8 mouse cellular contexts compared by ENCODE assay signal in genomic region chr2:30285416-30286181, GRCm38 (mm10). TPM values are rescaled to one million over a fixed set of nuclear protein-coding genes. Genes with fewer than 3 reads are reported as not detected.
A peak's percentile ranks its signal among the peaks of the same experiment; 100 is the strongest.
DNase-seq lines count a peak whose midpoint lies in the region; ATAC-seq and TF ChIP-seq lines count a peak whose summit lies in the region.

No protein-coding gene starts in this region.

- H3K9ac ChIP-seq in CH12.LX (ENCODE audit: insufficient read depth, low read depth): peak overlapping the region; percentile 39
- H3K9ac ChIP-seq in embryonic facial prominence, embryonic 15.5 days: peak overlapping the region; percentile 67
- peak overlapping the region; percentile 85 for H3K9ac ChIP-seq in hindbrain, embryonic 14.5 days

- H3K79me2 ChIP-seq in CH12.LX (replicated peaks; ENCODE audit: control insufficient read depth, extremely low read depth, insufficient read depth, poor library complexity, severe bottlenecking): peaks cover 46% of the 10 kb centered on the region

- peaks cover under 1 to 32% of the 10 kb centered on the region in 2 experiments for H3K36me3 ChIP-seq in CH12.LX (replicated peaks in 1 of 2; ENCODE audit: control insufficient read depth in 1 of 2, insufficient read depth in 1 of 2, low read length in 1 of 2)
- H3K36me3 ChIP-seq in embryonic facial prominence, embryonic 15.5 days: peaks cover 5% of the 10 kb centered on the region; the same call in 1 of the 2 replicates
- H3K36me3 ChIP-seq in hindbrain, embryonic 14.5 days (replicated peaks; ENCODE audit: control insufficient read depth, insufficient read depth): 0 out of 2 replicates have a peak, but pooled peaks cover 11% of the 10 kb centered on the region

- 11% methylated on average over 38 of the region's 38 CpGs for WGBS in embryonic facial prominence, embryonic 15.5 days
- WGBS in hindbrain, embryonic 14.5 days: 16% methylated on average over 38 of the region's 38 CpGs

- peak overlapping the region; percentile 3; the same call in 1 of the 2 replicates for H3K27ac ChIP-seq in CH12.LX (ENCODE audit: insufficient read depth, low read depth)
- peak overlapping the region; percentile 65; the same call in 1 of the 2 replicates for H3K27ac ChIP-seq in embryonic facial prominence, embryonic 15.5 days (replicated peaks)
- H3K27ac ChIP-seq in hindbrain, embryonic 14.5 days: peak overlapping the region; percentile 64; the same call in 1 of the 2 replicates

- no peak for TF ChIP-seq EP300 in CH12.LX (IDR thresholded peaks at IDR 0.05; ENCODE audit: low read length)

- no peak for TF ChIP-seq RAD21 in CH12.LX (IDR thresholded peaks at IDR 0.05; ENCODE audit: low read depth, low read length)

- TF ChIP-seq CTCF in CH12.LX (conservative IDR thresholded peaks at IDR 0.05 in 1 of 2, IDR thresholded peaks at IDR 0.05 in 1 of 2; ENCODE audit: low read depth in 2 of 2, low read length in 2 of 2): no peak

- dilution Hi-C loops in CH12.LX (cut with MboI; ENCODE audit: extremely low pct_ligation_motif_present, extremely low pct_unique_long_range_greater_than_20kb, low sequenced_read_pairs): no loop called here

- H3K4me3 ChIP-seq in CH12.LX (replicated peaks in 1 of 3; ENCODE audit: low read depth in 2 of 3, low read length in 2 of 3, poor library complexity in 1 of 3): peak overlapping the region; percentile 62 to 99 (median 97)
- peak overlapping the region; percentile 80 for H3K4me3 ChIP-seq in embryonic facial prominence, embryonic 15.5 days (replicated peaks)
- peak overlapping the region; percentile 90 for H3K4me3 ChIP-seq in hindbrain, embryonic 14.5 days (replicated peaks; ENCODE audit: low read length)

- H3K9me3 ChIP-seq in CH12.LX (replicated peaks; ENCODE audit: low read length): no peaks in the 10 kb centered on the region
- H3K9me3 ChIP-seq in embryonic facial prominence, embryonic 15.5 days (replicated peaks): no peaks in the 10 kb centered on the region
- H3K9me3 ChIP-seq in hindbrain, embryonic 14.5 days (ENCODE audit: control insufficient read depth, low read length): no peaks in the 10 kb centered on the region

- peak overlapping the region; percentile 85 for H3K4me2 ChIP-seq in CH12.LX (ENCODE audit: insufficient read depth, low read depth, poor library complexity, severe bottlenecking)
- peak overlapping the region; percentile 95 for H3K4me2 ChIP-seq in embryonic facial prominence, embryonic 15.5 days (replicated peaks)
- H3K4me2 ChIP-seq in hindbrain, embryonic 14.5 days (replicated peaks): peak overlapping the region; percentile 92

- TF ChIP-seq POLR2A in CH12.LX (IDR thresholded peaks at IDR 0.05; ENCODE audit: low read depth, low read length): no peak

- H3K4me1 ChIP-seq in CH12.LX (ENCODE audit: control insufficient read depth in 1 of 2, insufficient read depth in 2 of 2): peaks cover 8 to 28% of the 10 kb centered on the region in 2 experiments
- peaks cover 22% of the 10 kb centered on the region for H3K4me1 ChIP-seq in embryonic facial prominence, embryonic 15.5 days
- peaks cover 20% of the 10 kb centered on the region for H3K4me1 ChIP-seq in hindbrain, embryonic 14.5 days (replicated peaks; ENCODE audit: control insufficient read depth, insufficient read depth, low read length)

- ATAC-seq in embryonic facial prominence, embryonic 15.5 days (ENCODE audit: insufficient number of reproducible peaks, low FRiP score, low TSS enrichment, low read depth): peak; percentile 49
- peak; percentile 76 for ATAC-seq in hindbrain, embryonic 14.5 days (ENCODE audit: low FRiP score)
- ATAC-seq in megakaryocyte progenitor cell, adult 5-6 weeks (replicated peaks; ENCODE audit: poor library complexity): peak; percentile 36

- no peaks in the 10 kb centered on the region for H3K27me3 ChIP-seq in CH12.LX (replicated peaks)
- H3K27me3 ChIP-seq in embryonic facial prominence, embryonic 15.5 days: no peaks in the 10 kb centered on the region
- H3K27me3 ChIP-seq in hindbrain, embryonic 14.5 days (ENCODE audit: control insufficient read depth, insufficient read depth, low read length): no peaks in the 10 kb centered on the region

- in situ Hi-C loops in CH12.LX (cut with MboI; ENCODE audit: low pct_ligation_motif_present, low pct_unique_long_range_greater_than_20kb, low sequenced_read_pairs): loop anchor here (5.0 kb wide), 1 partner anchor 98 kb away; no protein-coding TSS in a partner anchor

- DNase-seq in heart, adult 11 months: peak; percentile 92
- no peak for DNase-seq in heart, adult 8-10 months (ENCODE audit: low spot score)
- no peak for DNase-seq in CH12.LX (ENCODE audit: extremely low read depth)
- DNase-seq in hindbrain, embryonic 14.5 days (ENCODE audit: low spot score): no peak
- no peak for DNase-seq in spleen, adult 18-20 months
- DNase-seq in retina, embryonic 14.5 days (ENCODE audit: low spot score): no peak

TF ChIP-seq in CH12.LX, 34 proteins besides CTCF, POLR2A, EP300 and RAD21:
- TF ChIP-seq E2F4 (IDR thresholded peaks at IDR 0.05; ENCODE audit: insufficient replicate concordance, low read depth, low read length) (no peak), JUN (IDR thresholded peaks at IDR 0.05; ENCODE audit: insufficient read depth, low read depth, low read length) (no peak), MYC (IDR thresholded peaks at IDR 0.05; ENCODE audit: low read depth, low read length) (no peak), ZMIZ1 (IDR thresholded peaks at IDR 0.05; ENCODE audit: low read depth, low read length) (no peak), NELFE (IDR thresholded peaks at IDR 0.05; ENCODE audit: low read depth, low read length) (no peak), USF1 (IDR thresholded peaks at IDR 0.05; ENCODE audit: low read depth, low read length) (no peak), ETS1 (conservative IDR thresholded peaks at IDR 0.05; ENCODE audit: low read depth, low read length) (no peak), BHLHE40 (IDR thresholded peaks at IDR 0.05; ENCODE audit: low read depth, low read length) (no peak)

RNA-seq across cellular contexts. Expression of gene Dolk, which starts 0.5 kb away (rescaled TPM):
- total RNA-seq in heart, adult 8-10 months (2022): 10 to 100 TPM; 20.8 to 25.2 (median 24.1) TPM
- total RNA-seq in CH12.LX (2012; rRNA removed): 17.4 and 18.1 TPM in 2 replicates
- total RNA-seq in CH12.LX (2014; rRNA removed): 11.1 and 11.6 TPM in 2 replicates
- polyA plus RNA-seq in CH12.LX (2012; ENCODE audit: insufficient read length, low read depth): 10.8 and 11.8 TPM in 2 replicates
- polyA plus RNA-seq in embryonic facial prominence, embryonic 15.5 days (2015; fragmentation: Nextera tagmentation; extraction: Ambion mirVana): 31.4 and 31.7 TPM in 2 replicates
- 37.1 and 39.2 TPM in 2 replicates for polyA plus RNA-seq in hindbrain, embryonic 14.5 days (2014; fragmentation: Nextera tagmentation; extraction: Ambion mirVana)
- 5.9 TPM in 2 replicates for total RNA-seq in megakaryocyte progenitor cell, adult 5-6 weeks (2015)
- total RNA-seq in megakaryocyte progenitor cell, adult 5-6 weeks (2017): 9.3 and 14.1 TPM in 2 replicates

RNA-seq across cellular contexts. Expression of gene Nup188, which starts 0.6 kb away (rescaled TPM):
- total RNA-seq in heart, adult 8-10 months (2022): 10 to 100 TPM; 15.3 to 19.8 (median 16.4) TPM
- 40.2 and 47.6 TPM in 2 replicates for total RNA-seq in CH12.LX (2012; rRNA removed)
- total RNA-seq in CH12.LX (2014; rRNA removed): 19.7 and 20.9 TPM in 2 replicates
- polyA plus RNA-seq in CH12.LX (2012; ENCODE audit: insufficient read length, low read depth): 58.8 and 61.2 TPM in 2 replicates
- polyA plus RNA-seq in embryonic facial prominence, embryonic 15.5 days (2015; fragmentation: Nextera tagmentation; extraction: Ambion mirVana): 29.0 and 34.3 TPM in 2 replicates
- 19.5 and 24.8 TPM in 2 replicates for polyA plus RNA-seq in hindbrain, embryonic 14.5 days (2014; fragmentation: Nextera tagmentation; extraction: Ambion mirVana)
- total RNA-seq in megakaryocyte progenitor cell, adult 5-6 weeks (2015): 34.3 and 35.8 TPM in 2 replicates
- total RNA-seq in megakaryocyte progenitor cell, adult 5-6 weeks (2017): 21.6 and 21.7 TPM in 2 replicates

RNA-seq across cellular contexts. Expression of gene Gm28038, which starts 4.8 kb away (rescaled TPM):
- 1 to 10 TPM in 2 of 4 experiments, not detected in 2; 1.3 to 3.7 TPM for total RNA-seq in heart, adult 8-10 months (2022)
- total RNA-seq in CH12.LX (2012; rRNA removed): not detected in 2 replicates
- total RNA-seq in CH12.LX (2014; rRNA removed): not detected in 2 replicates
- polyA plus RNA-seq in CH12.LX (2012; ENCODE audit: insufficient read length, low read depth): 7.4 TPM in 1 of 2 replicates, not detected in the other
- not detected in 2 replicates for polyA plus RNA-seq in embryonic facial prominence, embryonic 15.5 days (2015; fragmentation: Nextera tagmentation; extraction: Ambion mirVana)
- polyA plus RNA-seq in hindbrain, embryonic 14.5 days (2014; fragmentation: Nextera tagmentation; extraction: Ambion mirVana): not detected in 2 replicates
- total RNA-seq in megakaryocyte progenitor cell, adult 5-6 weeks (2015): not detected in 2 replicates
- total RNA-seq in megakaryocyte progenitor cell, adult 5-6 weeks (2017): not detected in 2 replicates

RNA-seq across cellular contexts. Expression of gene Phyhd1, which starts 19.6 kb away (rescaled TPM):
- total RNA-seq in heart, adult 8-10 months (2022): 100 to 1,000 TPM in 3 of 4 experiments, 10 to 100 TPM in 1; 97.7 to 135 (median 112) TPM
- total RNA-seq in CH12.LX (2012; rRNA removed) (3.1 and 8.9 TPM in 2 replicates), CH12.LX (2014; rRNA removed) (5.7 and 7.1 TPM in 2 replicates)
- 9.7 and 11.5 TPM in 2 replicates for polyA plus RNA-seq in CH12.LX (2012; ENCODE audit: insufficient read length, low read depth)
- polyA plus RNA-seq in embryonic facial prominence, embryonic 15.5 days (2015; fragmentation: Nextera tagmentation; extraction: Ambion mirVana): 5.0 and 6.0 TPM in 2 replicates
- polyA plus RNA-seq in hindbrain, embryonic 14.5 days (2014; fragmentation: Nextera tagmentation; extraction: Ambion mirVana): 5.9 and 6.9 TPM in 2 replicates
- 0.35 and 0.64 TPM in 2 replicates for total RNA-seq in megakaryocyte progenitor cell, adult 5-6 weeks (2015)
- 0.88 and 2.8 TPM in 2 replicates for total RNA-seq in megakaryocyte progenitor cell, adult 5-6 weeks (2017)

RNA-seq across cellular contexts. Expression of gene Gm28035, which starts 45.2 kb away (rescaled TPM):
- 1 to 10 TPM; 1.8 to 6.1 (median 3.6) TPM for total RNA-seq in heart, adult 8-10 months (2022)
- 0.46 and 0.64 TPM in 2 replicates for total RNA-seq in CH12.LX (2012; rRNA removed)
- 0.27 TPM in 2 replicates for total RNA-seq in CH12.LX (2014; rRNA removed)
- 0.35 and 0.36 TPM in 2 replicates for polyA plus RNA-seq in CH12.LX (2012; ENCODE audit: insufficient read length, low read depth)
- polyA plus RNA-seq in embryonic facial prominence, embryonic 15.5 days (2015; fragmentation: Nextera tagmentation; extraction: Ambion mirVana): 0.09 and 0.16 TPM in 2 replicates
- 0.07 and 0.17 TPM in 2 replicates for polyA plus RNA-seq in hindbrain, embryonic 14.5 days (2014; fragmentation: Nextera tagmentation; extraction: Ambion mirVana)
- not detected in 2 replicates for total RNA-seq in megakaryocyte progenitor cell, adult 5-6 weeks (2015)
- total RNA-seq in megakaryocyte progenitor cell, adult 5-6 weeks (2017): 0.07 TPM in 1 of 2 replicates, not detected in the other

Comparison
In these comparisons a context has a peak if more than half of its experiments do, and no peak if none do; other contexts are left out.
1. H3K27ac ChIP-seq: peak in every context shown above with its lines; median percentile 65 in embryonic facial prominence, embryonic 15.5 days; 64 in hindbrain, embryonic 14.5 days; 3 in CH12.LX.